Mouse (Mus musculus) heart, adult 2 months (tissue): ENCODE measurements at regions not wholly inside any gene's neighbourhood (a gene's known extent, or its start where the extent isn't known, plus 50 kb on each side); places are given as distances from the start of the nearest gene placed in this dataset.

Experiments used
- CTCF ChIP-seq: fragments of 200-600 bp; IDR thresholded peaks from 2 replicates; pipeline ENCODE4 v1.8.1; 2022; ENCODE audit warnings: antibody characterized with exemption, mild to moderate bottlenecking, moderate library complexity
- POLR2A ChIP-seq: fragments of 200-500 bp; IDR thresholded peaks from 2 replicates; pipeline ENCODE4 v1.6.1; 2011; ENCODE audit warnings: mild to moderate bottlenecking, low read depth, low read length, control low read depth; ENCODE audit not compliant: insufficient read depth

DNA sequence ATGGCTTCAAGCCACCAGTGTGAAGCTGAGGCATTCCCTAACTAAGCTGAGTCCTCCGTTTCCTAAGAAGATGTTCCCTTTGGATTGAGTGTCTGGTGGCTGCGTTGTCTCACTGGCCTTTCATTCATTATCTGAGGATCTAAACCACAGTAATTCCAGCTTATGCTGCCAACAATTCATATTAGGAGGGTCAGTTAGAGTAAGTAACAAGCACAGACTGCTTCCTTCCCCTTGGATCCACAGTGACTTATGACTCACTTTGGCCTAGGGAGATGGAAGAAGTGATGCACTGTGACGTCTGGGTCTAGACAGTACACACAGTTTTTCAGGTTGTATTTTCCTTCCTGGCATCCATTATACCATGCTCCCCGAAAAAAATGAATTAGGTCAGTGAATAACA is 57.8 kb upstream of the Npy start:
- TF ChIP-seq POLR2A (no peak), CTCF (no peak)
